Mouse (Mus musculus) gastrocnemius, postnatal 36 days (tissue): Measurements from ENCODE around the gene 5730596B20Rik. TPM values are rescaled to one million over a fixed set of nuclear protein-coding genes. Genes with fewer than 3 reads are reported as not detected.

ENCODE experiments used
- DNase-seq, 2 experiments: peaks; one replicate each; pipeline ENCODE4 v3.0.0; 2022
- intact Hi-C: fragments of 180-260 bp; cut with DNase I; formaldehyde crosslinking; loops from one replicate; pipeline ENCODE4 v1.15.1; 2025
- long read RNA-seq, 2 experiments: library from polyadenylated mRNA; stranded (forward); transcript quantifications; one replicate each; pipeline ENCODE4 v2.0.0; 2021
- total RNA-seq, 2 experiments: library from RNA; stranded (reverse); gene quantifications; 2 replicates each; pipeline ENCODE4 v1.2.3; 2021

The 5730596B20Rik gene
- not detected for total RNA-seq
- long read RNA-seq, experiment 1, result 0 reads
- long read RNA-seq, experiment 2, result 0 reads

GRCm38 (mm10) chr6:52177061-52177735 lies at the start of gene 5730596B20Rik:
Gene 5730596B20Rik (plus strand): TSS chr6:52177498.
- DNase-seq, result no peak
- intact Hi-C loops, result no loop called here

- no peak for DNase-seq
- intact Hi-C loops, result no loop called here
These were observed 39.3 kb upstream of the 5730596B20Rik start for GRCm38 (mm10) chr6:52137841-52138535.

- no peak for DNase-seq
- intact Hi-C loops, result no loop called here
These were observed 38.7 kb upstream of the 5730596B20Rik start for GRCm38 (mm10) chr6:52138576-52138975.

GRCm38 (mm10) chr6:52139115-52139514 lies 38.2 kb upstream of the 5730596B20Rik start:
- intact Hi-C loops, result no loop called here
- no peak for DNase-seq

GRCm38 (mm10) chr6:52150401-52150966 lies 26.8 kb upstream of the 5730596B20Rik start:
- intact Hi-C loops, result no loop called here
- no peak for DNase-seq

- DNase-seq, result no peak
- intact Hi-C loops, result no loop called here
These were observed 25.7 kb upstream of the 5730596B20Rik start for GRCm38 (mm10) chr6:52151571-52151970.

- intact Hi-C loops, result no loop called here
- DNase-seq, result no peak
These were observed 24.8 kb upstream of the 5730596B20Rik start for GRCm38 (mm10) chr6:52152226-52153193.

- intact Hi-C loops, result no loop called here
These were observed 24.0 kb upstream of the 5730596B20Rik start for GRCm38 (mm10) chr6:52153270-52153669.

GRCm38 (mm10) chr6:52154044-52154443 lies 23.3 kb upstream of the 5730596B20Rik start:
- DNase-seq, result no peak
- intact Hi-C loops, result no loop called here

More at GRCm38 (mm10) chr6:52153270-52153669, 24.0 kb upstream of the 5730596B20Rik start:
- no peak for DNase-seq

GRCm38 (mm10) chr6:52155471-52155870 lies 21.8 kb upstream of the 5730596B20Rik start:
- intact Hi-C loops, result loop anchor here (5.0 kb wide), 2 partner anchors 37 to 148 kb away; partner anchors contain the start of gene Hoxa4
- DNase-seq, result no peak

- no peak for DNase-seq
- intact Hi-C loops, result loop anchor here (5.0 kb wide), 2 partner anchors 36 to 149 kb away; partner anchors contain the start of gene Hoxa4
These were observed 20.6 kb upstream of the 5730596B20Rik start for GRCm38 (mm10) chr6:52156551-52157200.

- DNase-seq, result no peak
- intact Hi-C loops, result loop anchor here (5.0 kb wide), 2 partner anchors 35 to 150 kb away; partner anchors contain the start of gene Hoxa4
These were observed 19.6 kb upstream of the 5730596B20Rik start for GRCm38 (mm10) chr6:52157466-52158275.

- intact Hi-C loops, result loop anchor here (5.0 kb wide), 2 partner anchors 34 to 151 kb away; partner anchors contain the start of gene Hoxa4
- peak; percentile 59 to 62 for DNase-seq
These were observed 18.8 kb upstream of the 5730596B20Rik start, which contains the start of gene Hoxa1 for GRCm38 (mm10) chr6:52158276-52159051. Gene Hoxa1 (minus strand): TSS chr6:52158317.

- intact Hi-C loops, result loop anchor here (5.0 kb wide), 2 partner anchors 33 to 152 kb away; partner anchors contain the start of gene Hoxa4
- DNase-seq, result no peak
These were observed 18.0 kb upstream of the 5730596B20Rik start for GRCm38 (mm10) chr6:52159164-52159761.

GRCm38 (mm10) chr6:52159979-52160378 lies 17.3 kb upstream of the 5730596B20Rik start:
- intact Hi-C loops, result loop anchor here (5.0 kb wide), 3 partner anchors 32 to 153 kb away; partner anchors contain the start of genes Hoxa4 and Hoxa6

GRCm38 (mm10) chr6:52160511-52161335 lies 16.6 kb upstream of the 5730596B20Rik start:
- intact Hi-C loops, result loop anchor here (5.0 kb wide), 1 partner anchor 47 kb away; the partner anchor contains the start of gene Hoxa6
- DNase-seq, result no peak

More at GRCm38 (mm10) chr6:52159979-52160378, 17.3 kb upstream of the 5730596B20Rik start:
- no peak for DNase-seq
